Mouse (Mus musculus) midbrain, embryonic 11.5 days (tissue): ENCODE results near the gene Kpna4. TPM values are rescaled to one million over a fixed set of nuclear protein-coding genes. Genes with fewer than 3 reads are reported as not detected.
A peak's percentile ranks its signal among the peaks of the same experiment; 100 is the strongest.

Source experiments
- ATAC-seq: fragments of 200-750 bp; cut with Nextera tagmentation; 2 replicates; pipeline ENCODE4 v1.8.0; 2017; ENCODE audit warnings: moderate TSS enrichment, moderate library complexity; ENCODE audit not compliant: low FRiP score
- DNase-seq: peaks from one replicate; pipeline ENCODE4 v3.0.0; 2015; ENCODE audit warnings: low spot score; ENCODE audit errors: missing footprints
- H3K27ac ChIP-seq: fragments of 300-500 bp; sonication (generic); 2 replicates; pipeline ENCODE4 v1.5.1; 2014; ENCODE audit warnings: low read depth, low read length
- H3K27me3 ChIP-seq: fragments of 300-500 bp; sonication (generic); 2 replicates; pipeline ENCODE4 v1.6.1; 2014; ENCODE audit warnings: mild to moderate bottlenecking, low read length, moderate library complexity, mixed read lengths; ENCODE audit not compliant: control insufficient read depth, insufficient read depth
- H3K36me3 ChIP-seq: fragments of 300-500 bp; sonication (generic); 2 replicates; pipeline ENCODE4 v1.6.1; 2014; ENCODE audit warnings: mild to moderate bottlenecking, low read length, moderate library complexity, mixed read lengths; ENCODE audit not compliant: control insufficient read depth, insufficient read depth
- H3K4me1 ChIP-seq: fragments of 300-500 bp; sonication (generic); 2 replicates; pipeline ENCODE4 v1.6.1; 2014; ENCODE audit warnings: low read length; ENCODE audit not compliant: control insufficient read depth, insufficient read depth
- H3K4me2 ChIP-seq: fragments of 300-500 bp; sonication (generic); 2 replicates; pipeline ENCODE4 v1.6.1; 2014; ENCODE audit warnings: mild to moderate bottlenecking, moderate library complexity
- H3K4me3 ChIP-seq: fragments of 300-500 bp; sonication (generic); 2 replicates; pipeline ENCODE4 v1.5.1; 2014; ENCODE audit warnings: low read depth, low read length
- H3K9ac ChIP-seq: fragments of 300-500 bp; sonication (generic); 2 replicates; pipeline ENCODE4 v1.6.1; 2014; ENCODE audit warnings: low read length
- H3K9me3 ChIP-seq: fragments of 300-500 bp; sonication (generic); 2 replicates; pipeline ENCODE4 v1.6.1; 2016; ENCODE audit warnings: low read length; ENCODE audit not compliant: control insufficient read depth
- WGBS: fragments of 180-500 bp; shearing (Covaris S2); extraction: QIAGEN DNeasy Blood & Tissue Kit; methylation state at CpG from one replicate; pipeline ENCODE4 v1.1.7; 2014; 5-methylcytosine and 5-hydroxymethylcytosine counted together
- polyA plus RNA-seq: library from polyadenylated mRNA; unstranded; fragments of >200 nt; fragmentation: Nextera tagmentation; extraction: Ambion mirVana; gene quantifications from 2 replicates; pipeline ENCODE4 v1.2.1, GENCODE M21; 2014

Gene Kpna4
- polyA plus RNA-seq, 1 experiment from 2014 or later = 52.8 TPM

DNA sequence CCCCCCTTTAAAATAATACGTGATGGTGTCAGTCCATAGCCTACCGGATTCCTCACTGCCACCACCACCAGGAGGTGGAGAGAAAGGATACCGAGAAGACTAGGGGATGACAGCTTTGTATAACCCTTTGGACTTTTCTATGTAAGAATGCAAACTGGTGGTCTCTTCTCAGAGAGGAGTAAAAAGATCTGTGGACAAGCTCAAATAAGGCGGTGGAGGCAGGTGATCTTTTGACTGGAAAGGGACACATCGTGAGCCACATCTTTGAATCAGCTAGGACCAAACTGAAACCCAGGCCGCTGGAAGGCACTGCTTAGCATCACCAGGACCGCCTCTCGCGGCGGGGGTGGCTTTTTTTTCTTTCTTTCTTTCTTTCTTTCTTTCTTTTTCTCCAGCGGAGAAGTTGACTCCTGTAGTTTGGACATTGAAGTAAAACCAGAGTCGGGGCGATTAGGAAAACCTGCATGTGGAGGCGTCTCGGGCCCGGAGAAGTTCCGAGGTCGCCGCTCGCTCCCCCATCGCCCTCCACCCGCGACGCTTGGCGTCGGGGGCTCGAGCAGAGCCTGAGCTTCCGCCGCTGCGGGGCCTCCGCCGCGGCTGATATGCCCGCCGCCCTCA, 913 bp downstream of the Kpna4 start:
- DNase-seq (peak; percentile 96), ATAC-seq (no peak)

DNA sequence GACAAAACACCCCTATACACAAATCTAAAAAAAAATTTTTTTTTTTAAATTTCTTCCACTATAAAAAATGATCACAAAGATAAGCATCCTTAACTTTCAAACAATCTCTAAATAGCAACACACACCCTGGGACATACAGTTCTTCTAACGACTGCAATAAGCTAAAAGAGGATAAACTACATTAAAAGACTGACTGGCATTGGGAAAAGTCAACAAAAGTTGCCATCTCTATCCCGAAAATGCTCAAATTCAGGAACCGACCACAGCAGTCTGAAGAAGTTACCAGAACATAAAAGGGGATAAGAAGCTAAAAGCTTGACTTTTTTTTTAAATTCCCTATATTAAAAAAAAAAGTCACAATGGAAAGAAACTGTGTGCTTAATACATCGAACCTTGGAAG, 1.5 kb downstream of the Kpna4 start:
- H3K36me3 ChIP-seq = no peaks in the 10 kb centered on the region
- H3K9ac ChIP-seq = peak overlapping the region; percentile 80
- no peaks in the 10 kb centered on the region for H3K9me3 ChIP-seq
- H3K4me2 ChIP-seq = peak overlapping the region; percentile 63
- peaks cover 9% of the 10 kb centered on the region; the same call in 1 of the 2 replicates for H3K4me1 ChIP-seq
- H3K27me3 ChIP-seq = no peaks in the 10 kb centered on the region
- no peak for ATAC-seq
- no peak overlapping the region for H3K27ac ChIP-seq
- DNase-seq = peak; percentile 91
- WGBS = 20% methylated on average over 4 of the region's 4 CpGs
- H3K4me3 ChIP-seq = peak overlapping the region; percentile 95

More for the DNA sequence above, 913 bp downstream of the Kpna4 start:
- peak overlapping the region; percentile 83; the same call in 1 of the 2 replicates for H3K27ac ChIP-seq
- peak overlapping the region; percentile 63 for H3K4me2 ChIP-seq
- H3K9me3 ChIP-seq = no peaks in the 10 kb centered on the region
- peaks cover 9% of the 10 kb centered on the region; the same call in 1 of the 2 replicates for H3K4me1 ChIP-seq
- 0% methylated on average over 35 of the region's 35 CpGs for WGBS
- no peaks in the 10 kb centered on the region for H3K36me3 ChIP-seq
- H3K27me3 ChIP-seq = no peaks in the 10 kb centered on the region
- peak overlapping the region; percentile 95 for H3K4me3 ChIP-seq
- H3K9ac ChIP-seq = peak overlapping the region; percentile 80

DNA sequence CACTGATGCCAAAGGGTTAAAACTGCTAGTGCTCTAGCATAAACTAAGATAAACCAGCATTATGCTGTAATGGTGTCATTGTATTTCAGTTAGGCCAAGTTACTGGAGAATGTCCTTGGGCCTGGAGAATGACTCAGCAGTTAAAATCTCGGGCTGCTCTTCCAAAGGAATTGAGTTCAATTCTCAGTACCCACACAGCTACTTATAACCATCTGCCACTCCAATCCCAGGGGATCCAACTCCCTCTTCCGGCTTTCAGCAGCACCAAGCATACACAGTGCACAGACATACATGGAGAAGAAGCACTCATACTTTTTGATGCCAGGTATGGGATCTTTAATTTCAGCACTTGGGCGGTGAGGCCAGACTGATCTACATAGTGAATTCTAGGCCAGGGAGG, 8.1 kb downstream of the Kpna4 start:
- H3K4me1 ChIP-seq = no peaks in the 10 kb centered on the region
- no peak overlapping the region for H3K4me2 ChIP-seq
- H3K9me3 ChIP-seq = no peaks in the 10 kb centered on the region
- WGBS = 65% methylated on average over 3 of the region's 3 CpGs
- no peaks in the 10 kb centered on the region for H3K36me3 ChIP-seq
- ATAC-seq = no peak
- H3K4me3 ChIP-seq = no peak overlapping the region
- H3K9ac ChIP-seq = no peak overlapping the region
- DNase-seq = peak; percentile 78
- H3K27me3 ChIP-seq = no peaks in the 10 kb centered on the region
- no peak overlapping the region for H3K27ac ChIP-seq

DNA sequence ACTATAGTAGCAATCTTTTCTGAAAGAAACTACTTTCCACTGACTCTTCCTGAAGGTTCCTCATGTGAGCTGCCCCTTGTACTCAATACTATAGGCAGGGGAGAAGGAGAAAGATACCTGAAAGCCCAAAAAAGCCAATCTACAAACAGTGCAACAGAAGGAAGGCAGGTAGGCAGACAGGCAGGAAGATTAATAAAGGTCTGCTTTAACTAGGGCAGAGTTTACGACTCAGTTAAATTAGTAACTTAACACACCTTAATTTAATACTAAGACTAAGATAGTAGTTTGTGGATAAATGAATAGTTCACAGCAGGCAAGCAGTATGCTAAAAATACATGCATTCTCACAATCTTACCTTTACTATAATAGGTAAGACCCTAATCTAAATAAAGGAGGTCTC, 12.2 kb downstream of the Kpna4 start:
- no peaks in the 10 kb centered on the region for H3K36me3 ChIP-seq
- H3K27ac ChIP-seq = no peak overlapping the region
- no peak for ATAC-seq
- peak; percentile 4 for DNase-seq
- no peak overlapping the region for H3K9ac ChIP-seq
- no peaks in the 10 kb centered on the region for H3K9me3 ChIP-seq
- H3K27me3 ChIP-seq = no peaks in the 10 kb centered on the region
- no peak overlapping the region for H3K4me2 ChIP-seq
- WGBS = 95% methylated on average over 1 of the region's 1 CpGs
- H3K4me1 ChIP-seq = no peaks in the 10 kb centered on the region
- no peak overlapping the region for H3K4me3 ChIP-seq

DNA sequence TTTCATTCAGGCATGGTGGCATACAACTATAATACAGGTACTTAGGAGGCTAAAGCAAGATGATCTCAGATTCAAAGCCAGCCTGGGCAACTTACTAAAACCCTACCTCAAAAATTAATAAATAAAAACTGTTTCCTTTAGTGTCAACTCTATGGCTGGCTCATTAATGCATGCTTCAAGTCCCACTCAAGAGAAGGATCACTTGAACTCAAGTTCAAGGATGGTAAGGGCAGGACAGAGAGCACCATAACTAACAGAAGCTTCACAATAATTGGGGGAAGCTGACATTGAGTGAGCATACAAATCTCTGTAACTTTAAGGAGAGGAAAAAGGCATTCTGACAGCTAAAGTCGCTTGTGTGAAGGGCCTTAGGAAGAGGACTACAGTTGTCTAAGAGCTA, 13.0 kb downstream of the Kpna4 start:
- H3K4me3 ChIP-seq = no peak overlapping the region
- no peak for ATAC-seq
- H3K9me3 ChIP-seq = no peaks in the 10 kb centered on the region
- no peaks in the 10 kb centered on the region for H3K27me3 ChIP-seq
- no peak overlapping the region for H3K27ac ChIP-seq
- DNase-seq = peak; percentile 19
- no peaks in the 10 kb centered on the region for H3K36me3 ChIP-seq
- no peak overlapping the region for H3K9ac ChIP-seq
- H3K4me1 ChIP-seq = no peaks in the 10 kb centered on the region
- no peak overlapping the region for H3K4me2 ChIP-seq
- WGBS = 88% methylated on average over 1 of the region's 1 CpGs

DNA sequence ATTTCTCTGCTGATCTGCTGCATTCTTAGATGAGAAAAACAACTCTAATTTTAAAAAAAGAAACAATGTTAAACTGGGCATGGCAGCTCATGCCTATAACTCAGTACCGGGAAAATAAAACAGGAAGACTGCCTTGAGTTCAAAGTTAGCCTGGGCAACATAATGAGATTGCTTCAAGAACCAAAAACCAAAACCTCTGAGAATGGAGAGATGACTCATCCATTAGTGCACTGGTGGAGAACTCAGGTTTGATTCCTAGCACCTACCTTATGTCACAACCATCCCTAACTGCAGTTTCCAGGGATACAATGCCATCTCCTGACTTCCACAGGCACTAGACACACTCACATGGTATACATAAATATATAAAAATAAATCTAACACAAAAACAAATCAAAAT, 17.8 kb downstream of the Kpna4 start:
- ATAC-seq (no peak), DNase-seq (no peak)
- Histone ChIP-seq H3K36me3 (no peaks in the 10 kb centered on the region), H3K27ac (no peak overlapping the region), H3K4me2 (no peak overlapping the region), H3K9ac (no peak overlapping the region), H3K4me1 (no peaks in the 10 kb centered on the region), H3K4me3 (no peak overlapping the region), H3K9me3 (no peaks in the 10 kb centered on the region), H3K27me3 (no peaks in the 10 kb centered on the region)
- 100% methylated on average over 1 of the region's 1 CpGs for WGBS

DNA sequence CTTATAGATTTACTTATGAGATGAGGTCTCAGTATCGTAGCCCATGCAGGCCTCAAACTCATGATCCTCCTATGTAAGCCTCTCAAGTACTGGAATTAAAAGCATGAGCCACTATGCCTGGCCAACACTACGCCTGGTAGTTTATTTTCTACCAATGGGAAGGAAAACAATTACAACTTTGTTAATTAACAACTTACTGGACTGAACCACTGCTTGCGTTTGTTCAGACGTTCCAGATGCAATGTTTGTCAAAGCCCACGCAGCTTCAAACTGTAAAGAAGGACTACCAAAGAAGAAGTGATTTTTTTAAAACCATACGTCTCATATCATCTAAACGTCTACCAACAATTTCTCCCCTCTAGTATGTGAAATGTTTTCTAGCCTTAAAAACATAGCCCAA, 32.5 kb downstream of the Kpna4 start:
- 97% methylated on average over 7 of the region's 7 CpGs for WGBS
- no peak overlapping the region for H3K9ac ChIP-seq
- H3K36me3 ChIP-seq = peaks cover 6% of the 10 kb centered on the region

DNA sequence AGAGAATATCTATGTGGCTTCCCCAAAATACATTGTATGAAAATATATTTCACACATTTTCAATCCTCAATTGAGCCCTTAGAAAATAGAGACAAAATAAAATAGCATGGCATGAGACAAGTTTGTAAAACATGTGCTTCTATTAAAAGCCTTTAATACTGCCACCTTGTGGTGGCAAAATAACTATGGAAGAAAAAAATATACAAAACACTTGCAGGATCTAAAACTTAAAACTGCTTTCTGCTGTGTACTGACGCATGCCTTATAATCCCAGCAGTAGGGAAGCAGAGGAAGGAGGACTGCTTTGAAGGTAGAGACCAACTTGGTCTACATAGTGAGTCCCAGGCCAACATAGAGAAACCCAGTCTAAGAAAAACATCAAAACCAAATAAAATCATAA, 62.9 kb downstream of the Kpna4 start:
- ATAC-seq (no peak), DNase-seq (no peak)
- Histone ChIP-seq H3K9me3 (no peaks in the 10 kb centered on the region), H3K27ac (no peak overlapping the region), H3K4me1 (no peaks in the 10 kb centered on the region), H3K4me2 (no peak overlapping the region), H3K9ac (no peak overlapping the region), H3K36me3 (no peaks in the 10 kb centered on the region), H3K4me3 (no peak overlapping the region), H3K27me3 (no peaks in the 10 kb centered on the region)
- 58% methylated on average over 1 of the region's 1 CpGs for WGBS

More for the DNA sequence above, 32.5 kb downstream of the Kpna4 start:
- Histone ChIP-seq H3K27ac (no peak overlapping the region), H3K4me2 (no peak overlapping the region), H3K27me3 (no peaks in the 10 kb centered on the region), H3K4me1 (no peaks in the 10 kb centered on the region), H3K4me3 (no peak overlapping the region), H3K9me3 (no peaks in the 10 kb centered on the region)
- DNase-seq = peak; percentile 62
- no peak for ATAC-seq

DNA sequence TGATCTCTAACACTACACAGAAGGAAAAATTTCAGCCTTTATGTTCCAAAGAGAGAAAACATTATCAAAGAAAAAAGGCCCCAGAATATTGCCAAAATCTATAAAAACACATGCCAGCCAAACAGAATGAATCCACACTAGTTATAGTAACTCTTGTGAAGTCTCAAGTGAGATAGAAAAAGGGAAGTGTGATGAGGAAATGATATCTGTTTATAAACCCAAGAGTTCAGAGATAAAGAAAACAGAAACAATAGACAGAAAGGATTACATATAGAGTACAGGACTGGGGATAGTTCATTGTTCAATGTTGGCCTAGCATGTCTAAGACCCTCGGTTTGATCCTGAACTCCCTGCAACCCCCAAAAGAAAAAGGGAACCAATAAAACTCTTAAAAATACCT, 64.1 kb downstream of the Kpna4 start:
- no peak for ATAC-seq
- no peak overlapping the region for H3K4me3 ChIP-seq
- WGBS = 79% methylated on average over 1 of the region's 1 CpGs

More for the DNA sequence above, 64.1 kb downstream of the Kpna4 start:
- H3K4me1 ChIP-seq = no peaks in the 10 kb centered on the region
- no peak for DNase-seq
- no peak overlapping the region for H3K4me2 ChIP-seq
- no peaks in the 10 kb centered on the region for H3K36me3 ChIP-seq
- H3K9me3 ChIP-seq = no peaks in the 10 kb centered on the region
- H3K9ac ChIP-seq = no peak overlapping the region
- no peak overlapping the region for H3K27ac ChIP-seq
- H3K27me3 ChIP-seq = no peaks in the 10 kb centered on the region
